10 mouse cellular contexts compared by ENCODE assay signal in the genomic region with DNA sequence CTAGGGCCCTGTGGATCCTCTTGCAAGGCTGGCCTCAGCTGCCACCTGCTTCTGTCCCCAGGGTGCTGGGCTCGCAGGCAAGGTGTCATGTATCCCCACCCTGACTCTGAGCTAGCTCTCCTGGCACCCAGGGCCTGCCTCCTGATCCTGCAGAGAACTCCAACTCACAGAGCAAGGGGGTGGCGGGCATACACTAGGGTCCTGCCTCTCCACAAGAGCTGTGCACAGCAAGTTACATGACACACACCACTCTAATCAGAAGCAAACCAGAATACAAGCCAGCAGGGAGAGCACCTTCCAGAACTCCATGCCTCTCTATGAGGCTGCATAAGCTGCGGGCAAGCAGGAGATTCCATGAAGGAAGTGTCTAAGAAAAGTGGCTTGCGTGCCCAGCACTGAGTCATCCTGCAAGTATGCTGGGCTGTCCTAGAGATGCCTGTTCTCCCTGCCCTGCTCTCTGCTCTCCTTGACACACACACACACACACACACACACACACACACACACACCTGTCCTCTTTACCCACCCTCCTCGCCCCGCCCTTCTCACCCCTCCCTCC.
DNase-seq lines count a peak whose midpoint lies in the region; ATAC-seq and TF ChIP-seq lines count a peak whose summit lies in the region.
"Had no signal": no experiment of that assay in that cellular context is flagged by ENCODE, and none has a peak within 500 bp of the region (broad histone marks: within the 10 kb centered on the region; RNA-seq: fewer than 3 reads in every experiment).

No protein-coding gene starts in this region.

- H3K9me3 ChIP-seq in heart, embryonic 16.5 days (replicated peaks; ENCODE audit: control insufficient read depth, low read length), result no peaks in the 10 kb centered on the region
- no peaks in the 10 kb centered on the region for H3K9me3 ChIP-seq in liver, postnatal 0 days (ENCODE audit: low read length)
- H3K9me3 ChIP-seq: forebrain, embryonic 15.5 days had no signal

- intact Hi-C loops in left cerebral cortex, adult 2 months (cut with DNase I), result no loop called here

- ATAC-seq in heart, embryonic 16.5 days (replicated peaks; ENCODE audit: extremely low read depth, insufficient read depth, low FRiP score), result no peak
- ATAC-seq in liver, postnatal 0 days, result no peak
- ATAC-seq: forebrain, embryonic 15.5 days had no signal

- H3K79me2 ChIP-seq in myocyte (ENCODE audit: control insufficient read depth, insufficient read depth), result no peaks in the 10 kb centered on the region

- TF ChIP-seq CTCF in left cerebral cortex, adult 2 months (IDR thresholded peaks at IDR 0.05), result no peak
- no peak for TF ChIP-seq CTCF in liver, postnatal 0 days (IDR thresholded peaks at IDR 0.05; ENCODE audit: low read depth)

- H3K27me3 ChIP-seq in heart, embryonic 16.5 days (ENCODE audit: control insufficient read depth, insufficient read depth, low read length), result no peaks in the 10 kb centered on the region
- no peaks in the 10 kb centered on the region for H3K27me3 ChIP-seq in myocyte (ENCODE audit: control insufficient read depth, insufficient read depth, insufficient read length)
- no peaks in the 10 kb centered on the region for H3K27me3 ChIP-seq in liver, postnatal 0 days (ENCODE audit: insufficient read depth, low read length)
- H3K27me3 ChIP-seq: forebrain, embryonic 15.5 days had no signal

- H3K4me1 ChIP-seq in heart, embryonic 16.5 days (ENCODE audit: control insufficient read depth, insufficient read depth, low read length), result peaks cover 11% of the 10 kb centered on the region
- no peaks in the 10 kb centered on the region for H3K4me1 ChIP-seq in liver, postnatal 0 days (ENCODE audit: insufficient read depth)
- H3K4me1 ChIP-seq: forebrain, embryonic 15.5 days had no signal

- WGBS in heart, embryonic 16.5 days, result 33% methylated on average over 6 of the region's 6 CpGs
- WGBS in liver, postnatal 0 days (ENCODE audit: insufficient replicate concordance), result 55% methylated on average over 6 of the region's 6 CpGs

- no peak for TF ChIP-seq EP300 in liver, postnatal 0 days (IDR thresholded peaks at IDR 0.05; ENCODE audit: low read depth)

- H3K4me3 ChIP-seq in heart, embryonic 16.5 days (ENCODE audit: low read length), result no peak overlapping the region
- no peak overlapping the region for H3K4me3 ChIP-seq in myocyte
- no peak overlapping the region for H3K4me3 ChIP-seq in left cerebral cortex, adult 2 months
- no peak overlapping the region for H3K4me3 ChIP-seq in liver, postnatal 0 days (ENCODE audit: low read depth, low read length)
- H3K4me3 ChIP-seq: forebrain, embryonic 15.5 days had no signal

- H3K36me3 ChIP-seq in heart, embryonic 16.5 days (ENCODE audit: control insufficient read depth, insufficient read depth), result no peaks in the 10 kb centered on the region
- H3K36me3 ChIP-seq in myocyte (ENCODE audit: control insufficient read depth, insufficient read depth), result no peaks in the 10 kb centered on the region
- no peaks in the 10 kb centered on the region for H3K36me3 ChIP-seq in liver, postnatal 0 days (replicated peaks; ENCODE audit: insufficient read depth, low read length)
- H3K36me3 ChIP-seq: forebrain, embryonic 15.5 days had no signal

- 0 out of 2 replicates have a peak overlapping the region, but pooled peaks have one; percentile 28 for H3K9ac ChIP-seq in heart, embryonic 16.5 days (ENCODE audit: low read length)
- no peak overlapping the region for H3K9ac ChIP-seq in liver, postnatal 0 days (replicated peaks)
- H3K9ac ChIP-seq: forebrain, embryonic 15.5 days had no signal

- TF ChIP-seq POLR2A in myocyte (IDR thresholded peaks at IDR 0.05; ENCODE audit: insufficient read length, low read depth), result no peak

- DNase-seq in cerebellum, postnatal 25 days, result peak; percentile 35 to 44
- no peak for DNase-seq in cerebellum, adult 11 months
- DNase-seq in adrenal gland, postnatal 25 days, result peak; percentile 40
- no peak for DNase-seq in kidney, postnatal 36 days
- no peak for DNase-seq in left cerebral cortex, adult 2 months (ENCODE audit: extremely low spot score in 1 of 2, low spot score in 2 of 2)
- no peak for DNase-seq in liver, postnatal 0 days
- DNase-seq: kidney, postnatal 4 days had no signal

- no peak overlapping the region for H3ac ChIP-seq in myocyte (ENCODE audit: control insufficient read depth, insufficient read length)

- H3K4me2 ChIP-seq in heart, embryonic 16.5 days (ENCODE audit: low read depth, low read length), result no peak overlapping the region
- peak overlapping the region; percentile 44 for H3K4me2 ChIP-seq in myocyte (ENCODE audit: low read depth)
- H3K4me2 ChIP-seq in liver, postnatal 0 days (ENCODE audit: low read depth, low read length), result no peak overlapping the region
- H3K4me2 ChIP-seq: forebrain, embryonic 15.5 days had no signal

- H3K27ac ChIP-seq in heart, embryonic 16.5 days (ENCODE audit: low read length), result no peak overlapping the region
- no peak overlapping the region for H3K27ac ChIP-seq in left cerebral cortex, adult 2 months
- H3K27ac ChIP-seq in liver, postnatal 0 days (ENCODE audit: low read depth), result no peak overlapping the region
- H3K27ac ChIP-seq: forebrain, embryonic 15.5 days had no signal

TF ChIP-seq in myocyte, 11 proteins besides CTCF, POLR2A, EP300 and RAD21:
- TF ChIP-seq USF1 (IDR thresholded peaks at IDR 0.05; ENCODE audit: low read depth), result no peak
- TF ChIP-seq MAX (IDR thresholded peaks at IDR 0.05; ENCODE audit: low read depth), result no peak
- no peak for TF ChIP-seq CEBPB (IDR thresholded peaks at IDR 0.05; ENCODE audit: insufficient read depth, poor library complexity, severe bottlenecking)
- no peak for TF ChIP-seq SRF (IDR thresholded peaks at IDR 0.05; ENCODE audit: control insufficient read depth, insufficient read length, low read depth)
- TF ChIP-seq MYOG (IDR thresholded peaks at IDR 0.05; ENCODE audit: control insufficient read depth in 1 of 3, insufficient read depth in 1 of 3, insufficient read length in 2 of 3, low read depth in 2 of 3), result peak; percentile 48 to 83 (median 82)
- TF ChIP-seq TCF12 (IDR thresholded peaks at IDR 0.05; ENCODE audit: insufficient read depth, poor library complexity, severe bottlenecking), result no peak
- no peak for TF ChIP-seq POLR2AphosphoS2 (IDR thresholded peaks at IDR 0.05; ENCODE audit: insufficient read length, low read depth)
- TF ChIP-seq MYOD1 (IDR thresholded peaks at IDR 0.05; ENCODE audit: control insufficient read depth in 1 of 3, insufficient read length in 2 of 3, low read depth in 2 of 3), result peak in 2 of 3 experiments; percentile 65 to 87
- TF ChIP-seq REST (IDR thresholded peaks at IDR 0.05; ENCODE audit: insufficient read depth, insufficient read length), result no peak
- no peak for TF ChIP-seq TCF3 (IDR thresholded peaks at IDR 0.05; ENCODE audit: insufficient read length, low read depth)
- TF ChIP-seq E2F4 (IDR thresholded peaks at IDR 0.05; ENCODE audit: insufficient read depth), result no peak

Comparison
In these comparisons a context has a peak if more than half of its experiments do, and no peak if none do; other contexts are left out.
1. DNase-seq: peak in cerebellum, postnatal 25 days (2 of 2) and adrenal gland, postnatal 25 days (single experiment); none in cerebellum, adult 11 months (single experiment), kidney, postnatal 36 days (0 of 2), left cerebral cortex, adult 2 months (0 of 2) and liver, postnatal 0 days (single experiment).